Comparison of ENCODE assay signal across 9 mouse cellular contexts in genomic region chr11:73281528-73282027, GRCm38 (mm10). TPM values are rescaled to one million over a fixed set of nuclear protein-coding genes. Genes with fewer than 3 reads are reported as not detected.
DNase-seq lines count a peak whose midpoint lies in the region; ATAC-seq and TF ChIP-seq lines count a peak whose summit lies in the region.
"Had no signal": no experiment of that assay in that cellular context is flagged by ENCODE, and none has a peak within 500 bp of the region (broad histone marks: within the 10 kb centered on the region; RNA-seq: fewer than 3 reads in every experiment).

No protein-coding gene starts in this region.

- H3K4me2 ChIP-seq in embryonic facial prominence, embryonic 15.5 days (replicated peaks): peak overlapping the region; percentile 47
- peak overlapping the region; percentile 70 for H3K4me2 ChIP-seq in heart, embryonic 13.5 days
- peak overlapping the region; percentile 55 for H3K4me2 ChIP-seq in kidney, postnatal 0 days (ENCODE audit: low read length)

- H3K9me3 ChIP-seq in embryonic facial prominence, embryonic 15.5 days (replicated peaks): no peaks in the 10 kb centered on the region
- H3K9me3 ChIP-seq in heart, embryonic 13.5 days: no peaks in the 10 kb centered on the region
- H3K9me3 ChIP-seq in kidney, postnatal 0 days (replicated peaks; ENCODE audit: low read length): no peaks in the 10 kb centered on the region

- no peak overlapping the region for H3K9ac ChIP-seq in embryonic facial prominence, embryonic 15.5 days
- peak overlapping the region; percentile 66 for H3K9ac ChIP-seq in heart, embryonic 13.5 days
- 0 out of 2 replicates have a peak overlapping the region, but pooled peaks have one; percentile 5 for H3K9ac ChIP-seq in kidney, postnatal 0 days (ENCODE audit: low read depth, low read length)

- TF ChIP-seq CTCF in kidney, postnatal 0 days (IDR thresholded peaks at IDR 0.05; ENCODE audit: low read depth): peak; percentile 66

- 3% methylated on average over 16 of the region's 16 CpGs for WGBS in embryonic facial prominence, embryonic 15.5 days
- 5% methylated on average over 16 of the region's 16 CpGs for WGBS in heart, embryonic 13.5 days
- 4% methylated on average over 16 of the region's 16 CpGs for WGBS in kidney, postnatal 0 days

- 0 out of 2 replicates have a peak, but pooled peaks cover 13% of the 10 kb centered on the region for H3K4me1 ChIP-seq in embryonic facial prominence, embryonic 15.5 days
- peaks cover 25% of the 10 kb centered on the region for H3K4me1 ChIP-seq in heart, embryonic 13.5 days
- no peaks in the 10 kb centered on the region for H3K4me1 ChIP-seq in kidney, postnatal 0 days (replicated peaks; ENCODE audit: insufficient read depth, low read length)

- no peaks in the 10 kb centered on the region for H3K27me3 ChIP-seq in embryonic facial prominence, embryonic 15.5 days
- no peaks in the 10 kb centered on the region; the same call in 1 of the 2 replicates for H3K27me3 ChIP-seq in heart, embryonic 13.5 days (replicated peaks)
- H3K27me3 ChIP-seq in kidney, postnatal 0 days (ENCODE audit: insufficient read depth, low read length): no peaks in the 10 kb centered on the region

- no peaks in the 10 kb centered on the region for H3K36me3 ChIP-seq in embryonic facial prominence, embryonic 15.5 days
- no peaks in the 10 kb centered on the region for H3K36me3 ChIP-seq in heart, embryonic 13.5 days
- H3K36me3 ChIP-seq in kidney, postnatal 0 days (ENCODE audit: insufficient read depth, low read length): no peaks in the 10 kb centered on the region

- no peak overlapping the region for H3K27ac ChIP-seq in embryonic facial prominence, embryonic 15.5 days (replicated peaks)
- H3K27ac ChIP-seq in heart, embryonic 13.5 days (replicated peaks): no peak overlapping the region
- no peak overlapping the region for H3K27ac ChIP-seq in kidney, postnatal 0 days

- ATAC-seq in embryonic facial prominence, embryonic 15.5 days (ENCODE audit: insufficient number of reproducible peaks, low FRiP score, low TSS enrichment, low read depth): peak; percentile 56; the same call in 1 of the 2 replicates
- no peak; the same call in 1 of the 2 replicates for ATAC-seq in heart, embryonic 13.5 days (ENCODE audit: extremely low read depth, insufficient number of reproducible peaks, low FRiP score, low TSS enrichment)
- ATAC-seq in kidney, postnatal 0 days (replicated peaks; ENCODE audit: low FRiP score, low read depth): peak; percentile 85

- peak overlapping the region; percentile 37 for H3K4me3 ChIP-seq in embryonic facial prominence, embryonic 15.5 days (replicated peaks)
- peak overlapping the region; percentile 47 for H3K4me3 ChIP-seq in heart, embryonic 13.5 days
- H3K4me3 ChIP-seq in kidney, postnatal 0 days (replicated peaks; ENCODE audit: low read depth, low read length): peak overlapping the region; percentile 23; the same call in 1 of the 2 replicates

- DNase-seq in 3T3-L1 (ENCODE audit: low read depth, low spot score): peak; percentile 36
- peak; percentile 28 to 57 for DNase-seq in adrenal gland, postnatal 36 days
- peak; percentile 85 for DNase-seq in kidney, postnatal 0 days (ENCODE audit: low spot score)
- peak; percentile 42 for DNase-seq in liver
- DNase-seq in natural killer cell, adult 2 months (ENCODE audit: low spot score in 2 of 2): peak; percentile 7 to 12
- DNase-seq in testis, postnatal 10 days (ENCODE audit: low spot score): peak; percentile 57

RNA-seq across cellular contexts. Expression of gene Trpv3, which starts 14.4 kb away (rescaled TPM):
- under 1 TPM; 0.07 to 0.20 TPM for total RNA-seq in adrenal gland, postnatal 36 days (2021)
- polyA plus RNA-seq in embryonic facial prominence, embryonic 15.5 days (2015; fragmentation: Nextera tagmentation; extraction: Ambion mirVana): 0.84 and 0.87 TPM in 2 replicates
- 0.05 TPM in 1 of 2 replicates, not detected in the other for polyA plus RNA-seq in heart, embryonic 13.5 days (2015; fragmentation: Nextera tagmentation; extraction: Ambion mirVana)
- polyA plus RNA-seq in kidney, postnatal 0 days (2015; fragmentation: Nextera tagmentation; extraction: Ambion mirVana): 0.16 and 0.19 TPM in 2 replicates
- total RNA-seq: MEL had no signal

RNA-seq across cellular contexts. Expression of gene Trpv1, which starts 47.5 kb away (rescaled TPM):
- total RNA-seq in adrenal gland, postnatal 36 days (2021): under 1 TPM; 0.13 to 0.36 TPM
- polyA plus RNA-seq in embryonic facial prominence, embryonic 15.5 days (2015; fragmentation: Nextera tagmentation; extraction: Ambion mirVana): 0.24 and 0.34 TPM in 2 replicates
- not detected in 2 replicates for polyA plus RNA-seq in heart, embryonic 13.5 days (2015; fragmentation: Nextera tagmentation; extraction: Ambion mirVana)
- polyA plus RNA-seq in kidney, postnatal 0 days (2015; fragmentation: Nextera tagmentation; extraction: Ambion mirVana): not detected in 2 replicates
- total RNA-seq: MEL had no signal

RNA-seq across cellular contexts. Expression of gene Aspa, which starts 47.8 kb away (rescaled TPM):
- total RNA-seq in adrenal gland, postnatal 36 days (2021): 10 to 100 TPM; 10.5 to 10.8 TPM
- 2.0 and 2.4 TPM in 2 replicates for polyA plus RNA-seq in embryonic facial prominence, embryonic 15.5 days (2015; fragmentation: Nextera tagmentation; extraction: Ambion mirVana)
- polyA plus RNA-seq in heart, embryonic 13.5 days (2015; fragmentation: Nextera tagmentation; extraction: Ambion mirVana): 0.09 TPM in 1 of 2 replicates, not detected in the other
- 62.8 and 68.6 TPM in 2 replicates for polyA plus RNA-seq in kidney, postnatal 0 days (2015; fragmentation: Nextera tagmentation; extraction: Ambion mirVana)

RNA-seq across cellular contexts. Expression of gene Gm49340, which starts 48.0 kb away (rescaled TPM):
- total RNA-seq in adrenal gland, postnatal 36 days (2021): not detected
- polyA plus RNA-seq in embryonic facial prominence, embryonic 15.5 days (2015; fragmentation: Nextera tagmentation; extraction: Ambion mirVana): not detected in 2 replicates
- not detected in 2 replicates for polyA plus RNA-seq in heart, embryonic 13.5 days (2015; fragmentation: Nextera tagmentation; extraction: Ambion mirVana)
- not detected in 2 replicates for polyA plus RNA-seq in kidney, postnatal 0 days (2015; fragmentation: Nextera tagmentation; extraction: Ambion mirVana)
- total RNA-seq: MEL had no signal

RNA-seq across cellular contexts. Expression of gene Spata22, which starts 48.0 kb away (rescaled TPM):
- 1 to 10 TPM; 1.0 to 1.1 TPM for total RNA-seq in adrenal gland, postnatal 36 days (2021)
- not detected in 2 replicates for polyA plus RNA-seq in embryonic facial prominence, embryonic 15.5 days (2015; fragmentation: Nextera tagmentation; extraction: Ambion mirVana)
- polyA plus RNA-seq in heart, embryonic 13.5 days (2015; fragmentation: Nextera tagmentation; extraction: Ambion mirVana): not detected in 2 replicates
- 0.26 and 0.28 TPM in 2 replicates for polyA plus RNA-seq in kidney, postnatal 0 days (2015; fragmentation: Nextera tagmentation; extraction: Ambion mirVana)
- total RNA-seq: MEL had no signal

Comparison
In these comparisons a context has a peak if more than half of its experiments do, and no peak if none do; other contexts are left out.
1. DNase-seq: peak in every context shown above with its lines; median percentile 85 in kidney, postnatal 0 days; 57 in testis, postnatal 10 days; 42 in adrenal gland, postnatal 36 days; 42 in liver; 36 in 3T3-L1; 10 in natural killer cell, adult 2 months.
2. RNA of gene Aspa, which starts 47.8 kb away (polyA plus RNA-seq): 62.8 to 68.6 TPM in kidney, postnatal 0 days; 2.0 to 2.4 TPM in embryonic facial prominence, embryonic 15.5 days and 0.09 TPM in heart, embryonic 13.5 days; every median in the first group is over 10 times any median in the second.
3. Peak in every context shown above with its lines, with median percentiles within 50 percentile points of each other: H3K4me2 ChIP-seq and H3K4me3 ChIP-seq.